Mouse (Mus musculus) limb, embryonic 13.5 days (tissue): Measurements from ENCODE around the gene Ascl1. TPM values are rescaled to one million over a fixed set of nuclear protein-coding genes. Genes with fewer than 3 reads are reported as not detected.
A peak's percentile ranks its signal among the peaks of the same experiment; 100 is the strongest.

Experiments
- ATAC-seq: fragments of 200-750 bp; cut with Nextera tagmentation; 2 replicates; pipeline ENCODE4 v1.8.0; 2017; ENCODE audit warnings: low read depth, moderate number of reproducible peaks, moderate TSS enrichment; ENCODE audit not compliant: low FRiP score
- H3K27ac ChIP-seq: fragments of 300-500 bp; sonication (generic); 2 replicates; pipeline ENCODE4 v1.5.1; 2015; ENCODE audit warnings: inconsistent platforms, mild to moderate bottlenecking, moderate library complexity
- H3K27me3 ChIP-seq: fragments of 300-500 bp; sonication (generic); 2 replicates; pipeline ENCODE4 v1.6.1; 2015; ENCODE audit warnings: mild to moderate bottlenecking, inconsistent platforms
- H3K36me3 ChIP-seq: fragments of 300-500 bp; sonication (generic); 2 replicates; pipeline ENCODE4 v1.6.1; 2015; ENCODE audit warnings: inconsistent platforms, mild to moderate bottlenecking, moderate library complexity
- H3K4me1 ChIP-seq: fragments of 300-500 bp; sonication (generic); 2 replicates; pipeline ENCODE4 v1.6.1; 2015; ENCODE audit warnings: inconsistent platforms
- H3K4me2 ChIP-seq: fragments of 300-500 bp; sonication (generic); replicated peaks from 2 replicates; pipeline ENCODE4 v1.6.1; 2015; ENCODE audit warnings: inconsistent platforms, mild to moderate bottlenecking, moderate library complexity
- H3K4me3 ChIP-seq: fragments of 300-500 bp; sonication (generic); 2 replicates; pipeline ENCODE4 v1.5.1; 2015; ENCODE audit warnings: moderate library complexity, mild to moderate bottlenecking, inconsistent platforms
- H3K9ac ChIP-seq: fragments of 300-500 bp; sonication (generic); 2 replicates; pipeline ENCODE4 v1.6.1; 2015; ENCODE audit warnings: mild to moderate bottlenecking, inconsistent platforms
- H3K9me3 ChIP-seq: fragments of 300-500 bp; sonication (generic); 2 replicates; pipeline ENCODE4 v1.6.1; 2016; ENCODE audit warnings: inconsistent platforms
- WGBS: fragments of 180-500 bp; shearing (Covaris S2); methylation state at CpG from one replicate; pipeline ENCODE4 v1.1.7; 2015; 5-methylcytosine and 5-hydroxymethylcytosine counted together
- polyA plus RNA-seq: library from polyadenylated mRNA; unstranded; fragments of >200 nt; fragmentation: Nextera tagmentation; extraction: Ambion mirVana; gene quantifications from 2 replicates; pipeline ENCODE4 v1.2.1, GENCODE M21; 2015

Gene Ascl1
- polyA plus RNA-seq, result 0.27 TPM in 1 of 2 replicates, not detected in the other

DNA sequence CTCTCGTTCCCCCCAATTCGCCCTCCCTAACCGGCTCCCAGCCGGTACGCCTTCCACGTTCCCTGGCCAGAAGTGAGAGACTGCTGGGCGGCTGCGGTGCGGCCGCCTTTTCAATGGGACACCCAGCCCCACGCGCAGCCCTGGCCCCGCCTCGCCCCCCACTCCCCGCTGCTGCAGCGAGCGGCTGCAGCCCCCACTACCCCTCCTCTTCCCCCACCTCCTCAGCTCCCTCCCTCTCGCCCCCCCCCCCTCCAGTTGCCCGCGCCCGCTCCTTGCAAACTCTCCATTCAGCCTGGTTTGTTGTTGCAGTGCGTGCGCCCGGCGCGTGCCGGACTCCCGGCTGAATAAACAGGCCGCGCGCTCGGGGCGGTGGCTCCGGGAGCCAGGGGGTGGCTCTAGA is at the start of gene Ascl1:
Ascl1 (minus strand) TSS at position 85 of the 400 bp plus-strand sequence.
- Histone ChIP-seq H3K4me2 (peak within 1 kb of the TSS; percentile 98), H3K36me3 (no peaks in the 10 kb centered on the region), H3K27ac (no peak within 1 kb of the TSS), H3K9ac (peak within 1 kb of the TSS; percentile 60), H3K27me3 (peaks cover 94% of the 10 kb centered on the region), H3K4me1 (peaks cover 27% of the 10 kb centered on the region), H3K9me3 (peaks cover 3% of the 10 kb centered on the region; the same call in 1 of the 2 replicates), H3K4me3 (peak within 1 kb of the TSS; percentile 64)
- peak; percentile 57 for ATAC-seq
- under 1% methylated on average over 32 of the region's 34 CpGs for WGBS

DNA sequence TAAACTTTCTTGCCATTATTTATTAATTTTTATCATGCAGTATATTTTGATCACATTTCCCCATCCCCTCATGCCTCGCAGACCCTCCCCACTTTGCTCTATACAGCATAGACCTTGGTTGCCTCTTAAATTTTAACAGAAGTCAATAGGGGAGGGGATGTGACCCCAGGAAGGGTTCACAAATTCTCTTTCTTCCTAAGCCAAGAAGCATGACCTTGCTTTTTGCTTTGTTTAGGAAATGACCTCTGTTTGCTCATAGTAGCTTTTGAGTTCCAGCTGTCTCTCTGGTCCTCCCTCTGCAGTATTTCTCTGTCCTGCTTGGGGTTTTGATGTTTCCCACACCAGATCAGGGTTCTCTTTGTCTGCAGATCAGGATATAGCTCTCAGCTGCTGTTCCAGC is 40.7 kb upstream of the Ascl1 start:
- Histone ChIP-seq H3K27ac (no peak overlapping the region), H3K9me3 (no peaks in the 10 kb centered on the region), H3K4me3 (no peak overlapping the region), H3K36me3 (no peaks in the 10 kb centered on the region), H3K9ac (no peak overlapping the region), H3K4me1 (no peaks in the 10 kb centered on the region), H3K4me2 (no peak overlapping the region), H3K27me3 (no peaks in the 10 kb centered on the region)
- WGBS, result 83% methylated on average over 1 of the region's 1 CpGs
- no peak for ATAC-seq

GRCm38 (mm10) chr10:87521646-87522045 is 28.2 kb upstream of the Ascl1 start, which contains the start of gene Pah:
Pah (plus strand) TSS chr10:87521795.
- Histone ChIP-seq H3K36me3 (no peaks in the 10 kb centered on the region), H3K9ac (no peak within 1 kb of the TSS), H3K9me3 (no peaks in the 10 kb centered on the region), H3K4me3 (no peak within 1 kb of the TSS), H3K4me1 (no peaks in the 10 kb centered on the region), H3K27ac (no peak within 1 kb of the TSS), H3K4me2 (no peak within 1 kb of the TSS), H3K27me3 (no peaks in the 10 kb centered on the region)
- 79% methylated on average over 5 of the region's 5 CpGs for WGBS
- no peak for ATAC-seq

DNA sequence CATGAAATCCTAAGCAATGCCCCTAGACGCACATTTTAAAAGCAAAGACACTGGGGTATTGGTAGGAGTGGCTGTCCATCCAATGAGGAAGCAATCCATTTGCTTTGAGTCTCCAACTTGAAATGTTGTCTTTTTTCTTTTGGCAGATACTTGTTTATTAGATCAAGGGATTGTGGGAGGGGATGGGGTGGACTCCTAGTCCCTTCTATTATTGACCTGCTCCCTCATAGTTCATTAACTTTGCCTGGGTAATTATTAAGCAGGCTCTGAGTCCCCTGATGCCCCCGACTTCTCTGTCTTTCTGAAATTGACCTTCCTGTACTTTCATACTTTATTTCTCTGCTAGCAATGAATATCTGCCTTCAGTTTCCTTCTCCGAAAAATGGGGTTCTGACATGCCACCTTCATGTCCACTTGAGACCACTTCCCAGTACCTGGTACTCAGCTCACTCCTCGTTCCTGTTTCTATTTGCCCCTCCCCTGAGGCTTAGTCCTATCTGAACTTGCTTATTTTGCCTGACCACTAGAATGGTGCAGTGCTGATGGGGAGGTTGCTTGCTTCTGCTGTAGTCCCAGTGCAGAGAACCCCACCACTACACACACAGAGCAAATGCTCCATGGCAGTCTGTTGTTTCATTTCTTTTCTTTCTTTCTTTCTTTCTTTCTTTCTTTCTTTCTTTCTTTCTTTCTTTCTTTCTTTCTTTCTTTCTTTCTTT is 27.1 kb upstream of the Ascl1 start:
- Histone ChIP-seq H3K4me2 (no peak overlapping the region), H3K27me3 (no peaks in the 10 kb centered on the region)

DNA sequence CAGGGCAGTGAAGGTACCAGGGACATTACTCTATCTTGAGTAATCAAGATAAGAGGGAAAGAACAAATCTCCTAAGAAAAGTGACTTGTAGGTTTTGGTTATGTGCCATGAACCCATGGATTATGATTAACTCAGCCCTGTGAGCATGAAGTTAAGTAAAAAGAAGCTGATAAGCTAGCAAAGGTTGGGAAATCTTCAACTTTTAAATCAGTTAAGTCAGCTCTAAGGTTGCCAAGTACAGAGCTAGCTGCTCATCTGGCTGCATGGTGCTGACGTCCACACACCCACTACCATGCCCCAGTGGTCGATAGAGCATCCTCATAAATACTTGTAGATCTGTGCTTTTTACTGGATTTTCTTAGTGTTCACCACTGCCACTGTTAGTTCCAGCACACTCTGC is 25.1 kb upstream of the Ascl1 start:
- no peak for ATAC-seq
- Histone ChIP-seq H3K9ac (no peak overlapping the region), H3K4me3 (no peak overlapping the region), H3K36me3 (no peaks in the 10 kb centered on the region), H3K4me1 (no peaks in the 10 kb centered on the region), H3K27ac (no peak overlapping the region), H3K4me2 (no peak overlapping the region), H3K9me3 (no peaks in the 10 kb centered on the region), H3K27me3 (no peaks in the 10 kb centered on the region)
- 75% methylated on average over 2 of the region's 2 CpGs for WGBS

More for the DNA sequence above, 27.1 kb upstream of the Ascl1 start:
- 79% methylated on average over 4 of the region's 4 CpGs for WGBS
- no peaks in the 10 kb centered on the region for H3K4me1 ChIP-seq
- no peaks in the 10 kb centered on the region for H3K36me3 ChIP-seq
- H3K27ac ChIP-seq, result no peak overlapping the region
- H3K9ac ChIP-seq, result no peak overlapping the region
- no peak for ATAC-seq
- no peaks in the 10 kb centered on the region for H3K9me3 ChIP-seq
- H3K4me3 ChIP-seq, result no peak overlapping the region

DNA sequence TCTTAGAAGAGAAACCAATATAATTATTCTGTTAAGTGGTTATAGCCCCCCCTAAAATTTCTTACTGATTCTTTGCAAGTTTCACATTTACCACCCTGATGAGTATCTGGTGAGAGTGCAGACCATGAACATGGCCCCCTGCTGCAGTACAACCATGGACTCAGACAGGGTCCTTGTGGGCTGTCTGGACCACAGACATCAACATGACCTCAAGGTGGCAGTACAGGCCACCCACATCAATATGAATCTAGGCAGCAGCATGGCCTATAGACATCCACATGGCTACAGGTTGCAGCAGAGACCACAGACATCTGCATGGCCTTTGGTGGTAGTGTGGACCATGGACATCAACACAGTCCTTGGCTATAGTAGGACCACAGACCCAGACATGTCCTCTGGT is 19.6 kb upstream of the Ascl1 start:
- Histone ChIP-seq H3K4me3 (no peak overlapping the region), H3K36me3 (no peaks in the 10 kb centered on the region), H3K9me3 (no peaks in the 10 kb centered on the region), H3K27ac (no peak overlapping the region), H3K4me1 (no peaks in the 10 kb centered on the region), H3K4me2 (no peak overlapping the region), H3K27me3 (no peaks in the 10 kb centered on the region), H3K9ac (no peak overlapping the region)
- ATAC-seq, result no peak

GRCm38 (mm10) chr10:87508581-87508980 is 15.1 kb upstream of the Ascl1 start:
- Histone ChIP-seq H3K9me3 (no peaks in the 10 kb centered on the region), H3K36me3 (no peaks in the 10 kb centered on the region), H3K4me2 (no peak overlapping the region), H3K27me3 (peaks cover 8% of the 10 kb centered on the region), H3K9ac (no peak overlapping the region), H3K4me1 (no peaks in the 10 kb centered on the region), H3K4me3 (no peak overlapping the region), H3K27ac (no peak overlapping the region)
- WGBS, result 71% methylated on average over 4 of the region's 4 CpGs
- no peak for ATAC-seq

- 1% methylated on average over 10 of the region's 10 CpGs for WGBS
Observed at GRCm38 (mm10) chr10:87503946-87504345, 10.5 kb upstream of the Ascl1 start.

DNA sequence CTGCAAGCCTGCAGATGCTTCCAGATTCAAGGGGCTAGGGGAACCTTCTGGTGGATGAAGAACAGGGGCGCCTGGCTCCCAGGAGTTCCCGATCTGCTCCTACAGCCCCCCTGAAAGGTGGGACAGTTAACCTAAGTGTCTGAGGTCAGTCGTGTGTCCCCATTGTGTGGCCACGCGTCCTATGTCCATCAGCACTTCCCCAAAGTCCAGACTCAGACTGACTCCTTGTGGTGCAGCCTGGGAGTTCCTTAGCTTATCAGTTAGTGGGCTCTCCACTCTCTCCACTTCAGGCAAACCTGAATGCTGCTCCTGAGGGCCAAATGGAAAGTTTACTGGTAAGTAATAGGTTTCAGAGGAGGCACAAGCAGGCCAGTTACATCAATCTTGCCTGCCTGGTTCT is 8.8 kb upstream of the Ascl1 start:
- WGBS, result 22% methylated on average over 5 of the region's 5 CpGs
- no peaks in the 10 kb centered on the region for H3K36me3 ChIP-seq
- no peak overlapping the region for H3K4me2 ChIP-seq
- no peak overlapping the region for H3K4me3 ChIP-seq
- no peak overlapping the region for H3K27ac ChIP-seq
- H3K9me3 ChIP-seq, result peaks cover 3% of the 10 kb centered on the region; the same call in 1 of the 2 replicates
- peaks cover 67% of the 10 kb centered on the region for H3K27me3 ChIP-seq
- ATAC-seq, result no peak
- 0 out of 2 replicates have a peak, but pooled peaks cover 5% of the 10 kb centered on the region for H3K4me1 ChIP-seq
- no peak overlapping the region for H3K9ac ChIP-seq

More at GRCm38 (mm10) chr10:87503946-87504345, 10.5 kb upstream of the Ascl1 start:
- no peak overlapping the region for H3K4me2 ChIP-seq
- H3K36me3 ChIP-seq, result no peaks in the 10 kb centered on the region
- H3K27ac ChIP-seq, result no peak overlapping the region
- no peak overlapping the region for H3K4me3 ChIP-seq
- 0 out of 2 replicates have a peak, but pooled peaks cover 5% of the 10 kb centered on the region for H3K4me1 ChIP-seq
- no peak for ATAC-seq
- peaks cover 53% of the 10 kb centered on the region for H3K27me3 ChIP-seq
- H3K9ac ChIP-seq, result no peak overlapping the region
- no peaks in the 10 kb centered on the region for H3K9me3 ChIP-seq

DNA sequence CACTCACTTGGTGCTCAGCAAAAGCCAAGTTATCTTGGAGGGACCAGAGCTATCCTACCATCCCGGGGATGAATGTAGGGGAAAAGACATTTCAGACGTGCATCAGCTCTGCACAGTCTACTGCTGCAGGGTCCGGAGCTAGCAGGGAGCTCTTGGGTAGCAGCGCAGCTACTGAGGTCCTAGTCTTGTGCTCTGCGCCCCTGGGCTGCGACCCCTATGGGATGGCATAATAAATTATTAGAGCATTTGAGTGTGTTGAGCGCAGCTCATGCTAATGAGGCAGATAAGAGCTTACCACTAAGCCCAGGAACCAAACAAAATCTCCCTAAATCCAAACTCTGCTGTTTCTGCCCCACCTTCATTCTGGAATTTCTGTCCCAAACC is 8.2 kb upstream of the Ascl1 start:
- 9% methylated on average over 7 of the region's 7 CpGs for WGBS
- ATAC-seq, result no peak

GRCm38 (mm10) chr10:87500926-87501658 is 7.6 kb upstream of the Ascl1 start:
- H3K27ac ChIP-seq, result no peak overlapping the region
- no peak; the same call in 1 of the 2 replicates for ATAC-seq
- no peaks in the 10 kb centered on the region for H3K36me3 ChIP-seq
- no peak overlapping the region for H3K9ac ChIP-seq
- H3K9me3 ChIP-seq, result peaks cover 3% of the 10 kb centered on the region; the same call in 1 of the 2 replicates
- H3K27me3 ChIP-seq, result peaks cover 78% of the 10 kb centered on the region
- H3K4me1 ChIP-seq, result 0 out of 2 replicates have a peak, but pooled peaks cover 5% of the 10 kb centered on the region
- WGBS, result 16% methylated on average over 20 of the region's 20 CpGs
- 0 out of 2 replicates have a peak overlapping the region, but pooled peaks have one; percentile 1 for H3K4me2 ChIP-seq
- H3K4me3 ChIP-seq, result no peak overlapping the region

More for the DNA sequence above, 8.2 kb upstream of the Ascl1 start:
- 0 out of 2 replicates have a peak, but pooled peaks cover 5% of the 10 kb centered on the region for H3K4me1 ChIP-seq
- peaks cover 3% of the 10 kb centered on the region; the same call in 1 of the 2 replicates for H3K9me3 ChIP-seq
- H3K27ac ChIP-seq, result no peak overlapping the region
- H3K9ac ChIP-seq, result no peak overlapping the region
- peaks cover 74% of the 10 kb centered on the region for H3K27me3 ChIP-seq
- H3K36me3 ChIP-seq, result no peaks in the 10 kb centered on the region
- no peak overlapping the region for H3K4me3 ChIP-seq
- H3K4me2 ChIP-seq, result no peak overlapping the region

DNA sequence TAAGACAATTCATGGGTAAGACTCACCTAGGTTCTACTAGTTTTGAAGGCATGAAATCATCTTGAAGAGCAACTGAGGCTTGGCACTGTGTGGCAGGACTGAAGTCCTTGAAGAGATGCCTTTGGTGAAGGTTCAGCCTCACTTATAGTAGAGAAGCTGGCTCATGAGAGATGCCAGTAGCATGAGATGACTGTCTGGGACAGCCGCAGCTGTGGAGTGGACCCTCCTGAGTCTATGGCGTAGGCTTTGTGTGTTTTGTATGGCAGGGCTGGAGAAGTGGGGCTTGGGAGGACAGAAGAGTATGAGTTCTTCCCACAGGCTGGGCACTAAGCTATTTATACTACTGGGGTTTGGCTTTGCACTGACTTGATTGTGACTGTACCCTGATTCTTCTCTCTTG is 3.6 kb upstream of the Ascl1 start:
- WGBS, result 86% methylated on average over 2 of the region's 2 CpGs
- no peak for ATAC-seq
- H3K4me1 ChIP-seq, result peaks cover 22% of the 10 kb centered on the region
- no peak overlapping the region for H3K27ac ChIP-seq
- H3K4me3 ChIP-seq, result no peak overlapping the region
- no peak overlapping the region for H3K9ac ChIP-seq
- H3K36me3 ChIP-seq, result no peaks in the 10 kb centered on the region
- peaks cover 3% of the 10 kb centered on the region; the same call in 1 of the 2 replicates for H3K9me3 ChIP-seq
- H3K27me3 ChIP-seq, result peaks cover 95% of the 10 kb centered on the region
- no peak overlapping the region for H3K4me2 ChIP-seq
